Mouse (Mus musculus) intestine, embryonic 16.5 days (tissue): ENCODE measurements at regions not wholly inside any gene's neighbourhood (a gene's known extent, or its start where the extent isn't known, plus 50 kb on each side); places are given as distances from the start of the nearest gene placed in this dataset.

Experiments
- ATAC-seq: fragments of 200-750 bp; cut with Nextera tagmentation; 2 replicates; pipeline ENCODE4 v1.8.0; 2017; ENCODE audit warnings: moderate TSS enrichment, moderate library complexity
- H3K27ac ChIP-seq: fragments of 300-500 bp; sonication (generic); 2 replicates; pipeline ENCODE4 v1.5.1; 2014; ENCODE audit warnings: mild to moderate bottlenecking, low read length
- H3K27me3 ChIP-seq: fragments of 300-500 bp; sonication (generic); replicated peaks from 2 replicates; pipeline ENCODE4 v1.6.1; 2014; ENCODE audit warnings: low read length, control low read depth, mixed read lengths; ENCODE audit not compliant: control insufficient read depth, insufficient read depth
- H3K36me3 ChIP-seq: fragments of 300-500 bp; sonication (generic); 2 replicates; pipeline ENCODE4 v1.6.1; 2014; ENCODE audit warnings: low read length, control low read depth; ENCODE audit not compliant: control insufficient read depth, insufficient read depth
- H3K4me1 ChIP-seq: fragments of 300-500 bp; sonication (generic); 2 replicates; pipeline ENCODE4 v1.6.1; 2014; ENCODE audit warnings: low read length, control low read depth, mixed read lengths; ENCODE audit not compliant: control insufficient read depth, insufficient read depth
- H3K4me2 ChIP-seq: fragments of 300-500 bp; sonication (generic); 2 replicates; pipeline ENCODE4 v1.6.1; 2014; ENCODE audit warnings: low read depth, low read length, control low read depth
- H3K4me3 ChIP-seq: fragments of 300-500 bp; sonication (generic); 2 replicates; pipeline ENCODE4 v1.5.1; 2014; ENCODE audit warnings: mild to moderate bottlenecking, low read length
- H3K9ac ChIP-seq: fragments of 300-500 bp; sonication (generic); 2 replicates; pipeline ENCODE4 v1.6.1; 2014; ENCODE audit warnings: low read depth, low read length
- H3K9me3 ChIP-seq: fragments of 300-500 bp; sonication (generic); 2 replicates; pipeline ENCODE4 v1.6.1; 2016; ENCODE audit warnings: low read length, control low read depth; ENCODE audit not compliant: control insufficient read depth
- WGBS: fragments of 180-500 bp; shearing (Covaris S2); extraction: QIAGEN DNeasy Blood & Tissue Kit; methylation state at CpG from one replicate; pipeline ENCODE4 v1.1.7; 2014; 5-methylcytosine and 5-hydroxymethylcytosine counted together

DNA sequence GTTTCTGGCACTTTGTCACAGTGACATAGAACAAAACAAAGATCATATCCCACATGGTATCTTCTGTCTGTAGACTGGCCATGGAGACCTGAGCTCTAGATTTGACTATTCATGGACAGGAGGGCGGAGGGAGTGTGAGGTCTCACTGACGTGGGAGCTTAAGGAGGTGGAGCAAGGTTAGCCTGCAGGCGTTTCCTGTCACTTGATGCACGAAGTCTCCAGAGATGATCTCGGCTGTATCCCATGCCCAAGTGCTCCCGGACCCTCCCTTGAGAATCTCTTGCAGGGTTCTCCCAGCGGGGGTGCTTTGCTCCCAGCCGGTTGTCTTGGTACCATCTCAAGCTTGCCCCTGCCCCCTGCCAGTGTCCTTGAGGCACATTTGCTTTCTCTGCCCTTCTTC is 60.6 kb upstream of the Sdk2 start:
- 33% methylated on average over 8 of the region's 8 CpGs for WGBS
- no peak overlapping the region for H3K4me2 ChIP-seq
- H3K4me1 ChIP-seq: no peaks in the 10 kb centered on the region

DNA sequence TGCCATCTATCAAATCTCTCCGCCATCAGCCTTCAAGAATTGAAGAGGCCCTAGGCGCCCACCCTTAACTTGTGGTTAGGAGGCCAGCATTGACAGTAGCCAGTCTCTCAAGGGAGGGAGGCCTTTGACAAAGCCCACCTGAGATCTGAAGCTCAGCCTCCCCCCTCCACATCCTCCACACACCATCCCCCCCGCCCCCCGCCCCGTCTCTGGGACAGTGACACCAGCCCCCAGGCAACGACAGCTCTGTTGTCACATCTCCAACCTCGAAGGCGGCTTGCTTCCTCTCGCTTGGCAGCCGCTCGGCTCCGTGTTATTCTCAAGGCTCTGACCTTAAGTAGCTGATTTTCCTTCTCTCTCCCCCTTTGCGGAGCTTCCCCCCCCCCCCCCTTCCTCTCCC is 55.3 kb upstream of the Sdk2 start:
- Histone ChIP-seq H3K4me3 (no peak overlapping the region), H3K36me3 (no peaks in the 10 kb centered on the region), H3K9me3 (no peaks in the 10 kb centered on the region), H3K4me2 (no peak overlapping the region), H3K27me3 (no peaks in the 10 kb centered on the region), H3K4me1 (no peaks in the 10 kb centered on the region), H3K9ac (no peak overlapping the region), H3K27ac (no peak overlapping the region)
- WGBS: 35% methylated on average over 13 of the region's 13 CpGs
- no peak for ATAC-seq

More for the DNA sequence above, 60.6 kb upstream of the Sdk2 start:
- Histone ChIP-seq H3K36me3 (no peaks in the 10 kb centered on the region), H3K9ac (no peak overlapping the region), H3K9me3 (no peaks in the 10 kb centered on the region), H3K4me3 (no peak overlapping the region), H3K27ac (no peak overlapping the region), H3K27me3 (no peaks in the 10 kb centered on the region)
- no peak for ATAC-seq

DNA sequence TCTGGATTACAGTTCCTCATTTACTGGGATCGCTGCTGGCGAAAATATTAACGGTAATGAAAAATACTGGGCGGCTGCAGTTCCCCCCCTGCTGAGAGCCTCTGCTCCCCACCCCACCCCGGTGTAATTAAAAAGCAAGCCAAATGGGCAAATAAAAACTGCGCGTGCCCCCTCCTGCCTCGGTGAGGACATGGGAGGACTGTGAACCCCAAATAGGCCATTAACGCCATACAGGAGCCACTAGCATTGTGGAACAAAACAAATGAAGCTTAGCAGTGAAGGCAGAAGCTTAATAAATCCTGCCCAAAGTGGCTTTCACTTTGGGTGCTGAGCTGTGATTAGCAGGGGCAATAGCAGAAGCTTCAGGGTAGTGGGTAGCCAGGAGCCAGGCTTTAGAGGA is 52.3 kb upstream of the Sdk2 start:
- Histone ChIP-seq H3K4me1 (no peaks in the 10 kb centered on the region), H3K27me3 (no peaks in the 10 kb centered on the region), H3K27ac (no peak overlapping the region), H3K4me3 (no peak overlapping the region), H3K36me3 (no peaks in the 10 kb centered on the region), H3K4me2 (no peak overlapping the region), H3K9ac (no peak overlapping the region), H3K9me3 (no peaks in the 10 kb centered on the region)
- 67% methylated on average over 9 of the region's 9 CpGs for WGBS
- ATAC-seq: no peak
